Mouse (Mus musculus) hindbrain, embryonic 15.5 days (tissue): ENCODE measurements around the gene Dpm1. TPM values are rescaled to one million over a fixed set of nuclear protein-coding genes. Genes with fewer than 3 reads are reported as not detected.
A peak's percentile ranks its signal among the peaks of the same experiment; 100 is the strongest.

Experiments used
- ATAC-seq: fragments of 200-750 bp; cut with Nextera tagmentation; 2 replicates; pipeline ENCODE4 v1.8.0; 2017; ENCODE audit warnings: low read depth, moderate number of reproducible peaks, moderate TSS enrichment; ENCODE audit not compliant: low FRiP score
- H3K27ac ChIP-seq: fragments of 300-500 bp; sonication (generic); replicated peaks from 2 replicates; pipeline ENCODE4 v1.5.1; 2015; ENCODE audit warnings: mild to moderate bottlenecking, inconsistent platforms
- H3K27me3 ChIP-seq: fragments of 300-500 bp; sonication (generic); 2 replicates; pipeline ENCODE4 v1.6.1; 2015; ENCODE audit warnings: control low read depth, inconsistent platforms
- H3K36me3 ChIP-seq: fragments of 300-500 bp; sonication (generic); 2 replicates; pipeline ENCODE4 v1.6.1; 2015; ENCODE audit warnings: control low read depth, inconsistent platforms
- H3K4me1 ChIP-seq: fragments of 300-500 bp; sonication (generic); replicated peaks from 2 replicates; pipeline ENCODE4 v1.6.1; 2015; ENCODE audit warnings: control low read depth, inconsistent platforms
- H3K4me2 ChIP-seq: fragments of 300-500 bp; sonication (generic); 2 replicates; pipeline ENCODE4 v1.6.1; 2015; ENCODE audit warnings: moderate library complexity, mild to moderate bottlenecking, inconsistent platforms
- H3K4me3 ChIP-seq: fragments of 300-500 bp; sonication (generic); 2 replicates; pipeline ENCODE4 v1.5.1; 2015; ENCODE audit warnings: mild to moderate bottlenecking, inconsistent platforms
- H3K9ac ChIP-seq: fragments of 300-500 bp; sonication (generic); 2 replicates; pipeline ENCODE4 v1.6.1; 2015; ENCODE audit warnings: inconsistent platforms
- H3K9me3 ChIP-seq: fragments of 300-500 bp; sonication (generic); 2 replicates; pipeline ENCODE4 v1.6.1; 2016; ENCODE audit warnings: control low read depth, inconsistent platforms
- WGBS: fragments of 180-500 bp; shearing (Covaris S2); methylation state at CpG from one replicate; pipeline ENCODE4 v1.1.7; 2015; 5-methylcytosine and 5-hydroxymethylcytosine counted together
- polyA plus RNA-seq: library from polyadenylated mRNA; unstranded; fragments of >200 nt; fragmentation: Nextera tagmentation; extraction: Ambion mirVana; gene quantifications from 2 replicates; pipeline ENCODE4 v1.2.1, GENCODE M21; 2015

The Dpm1 gene
- polyA plus RNA-seq, result 54.6 and 62.1 TPM in 2 replicates

GRCm38 (mm10) chr2:168230026-168230728, at the start of gene Dpm1, which contains the start of the genes Gm20716 and Mocs3:
Gene Dpm1, minus strand, starts transcription at chr2:168230591.
Gene Gm20716, minus strand, starts transcription at chr2:168230364.
Gene Mocs3, plus strand, starts transcription at chr2:168230622.
- Histone ChIP-seq H3K27ac (peak within 1 kb of the TSS; percentile 98), H3K4me3 (peak within 1 kb of the TSS; percentile 95), H3K27me3 (no peaks in the 10 kb centered on the region), H3K4me2 (peak within 1 kb of the TSS; percentile 98), H3K9me3 (no peaks in the 10 kb centered on the region), H3K36me3 (peaks cover 24% of the 10 kb centered on the region), H3K4me1 (peaks cover 46% of the 10 kb centered on the region), H3K9ac (peak within 1 kb of the TSS; percentile 89)
- under 1% methylated on average over 63 of the region's 73 CpGs for WGBS
- peak; percentile 91 for ATAC-seq

GRCm38 (mm10) chr2:168274374-168274935, 44.1 kb upstream of the Dpm1 start:
- 14% methylated on average over 11 of the region's 11 CpGs for WGBS
- H3K9ac ChIP-seq, result no peak overlapping the region
- no peaks in the 10 kb centered on the region for H3K36me3 ChIP-seq
- no peaks in the 10 kb centered on the region for H3K9me3 ChIP-seq
- H3K4me2 ChIP-seq, result no peak overlapping the region
- H3K4me3 ChIP-seq, result no peak overlapping the region
- ATAC-seq, result no peak
- H3K4me1 ChIP-seq, result no peaks in the 10 kb centered on the region
- H3K27me3 ChIP-seq, result peaks cover 17% of the 10 kb centered on the region
- H3K27ac ChIP-seq, result no peak overlapping the region

- Histone ChIP-seq H3K27me3 (peaks cover 9% of the 10 kb centered on the region), H3K9me3 (no peaks in the 10 kb centered on the region), H3K9ac (no peak overlapping the region), H3K36me3 (no peaks in the 10 kb centered on the region), H3K4me2 (no peak overlapping the region), H3K4me3 (no peak overlapping the region), H3K4me1 (no peaks in the 10 kb centered on the region), H3K27ac (no peak overlapping the region)
- WGBS, result 60% methylated on average over 9 of the region's 9 CpGs
- no peak for ATAC-seq
Measured at GRCm38 (mm10) chr2:168273387-168273786, 43.0 kb upstream of the Dpm1 start.

GRCm38 (mm10) chr2:168268033-168268432, 37.6 kb upstream of the Dpm1 start:
- H3K4me1 ChIP-seq, result no peaks in the 10 kb centered on the region
- H3K9ac ChIP-seq, result no peak overlapping the region
- no peak overlapping the region for H3K27ac ChIP-seq
- H3K27me3 ChIP-seq, result no peaks in the 10 kb centered on the region
- H3K4me2 ChIP-seq, result no peak overlapping the region
- no peaks in the 10 kb centered on the region for H3K36me3 ChIP-seq
- no peaks in the 10 kb centered on the region for H3K9me3 ChIP-seq
- no peak overlapping the region for H3K4me3 ChIP-seq
- ATAC-seq, result no peak
- WGBS, result 43% methylated on average over 7 of the region's 7 CpGs

- H3K27ac ChIP-seq, result no peak overlapping the region
- no peaks in the 10 kb centered on the region for H3K9me3 ChIP-seq
- 96% methylated on average over 10 of the region's 10 CpGs for WGBS
- no peak for ATAC-seq
- H3K27me3 ChIP-seq, result no peaks in the 10 kb centered on the region
- no peak overlapping the region for H3K4me2 ChIP-seq
- H3K4me3 ChIP-seq, result no peak overlapping the region
- no peaks in the 10 kb centered on the region for H3K36me3 ChIP-seq
- no peak overlapping the region for H3K9ac ChIP-seq
- H3K4me1 ChIP-seq, result no peaks in the 10 kb centered on the region
Measured at GRCm38 (mm10) chr2:168260900-168261299, 30.5 kb upstream of the Dpm1 start.

- ATAC-seq, result no peak
- no peak overlapping the region for H3K4me3 ChIP-seq
- H3K4me1 ChIP-seq, result no peaks in the 10 kb centered on the region
- WGBS, result 90% methylated on average over 3 of the region's 3 CpGs
- no peaks in the 10 kb centered on the region for H3K9me3 ChIP-seq
- H3K27me3 ChIP-seq, result no peaks in the 10 kb centered on the region
- no peaks in the 10 kb centered on the region for H3K36me3 ChIP-seq
- no peak overlapping the region for H3K4me2 ChIP-seq
- no peak overlapping the region for H3K27ac ChIP-seq
- H3K9ac ChIP-seq, result no peak overlapping the region
Measured at GRCm38 (mm10) chr2:168260124-168260523, 29.7 kb upstream of the Dpm1 start.

GRCm38 (mm10) chr2:168259046-168259445, 28.7 kb upstream of the Dpm1 start:
- no peaks in the 10 kb centered on the region for H3K4me1 ChIP-seq
- H3K36me3 ChIP-seq, result no peaks in the 10 kb centered on the region
- no peaks in the 10 kb centered on the region for H3K9me3 ChIP-seq
- H3K9ac ChIP-seq, result no peak overlapping the region
- no peak for ATAC-seq
- WGBS, result 91% methylated on average over 8 of the region's 8 CpGs
- H3K27me3 ChIP-seq, result no peaks in the 10 kb centered on the region
- no peak overlapping the region for H3K27ac ChIP-seq
- H3K4me2 ChIP-seq, result no peak overlapping the region
- no peak overlapping the region for H3K4me3 ChIP-seq

GRCm38 (mm10) chr2:168257188-168257587, 26.8 kb upstream of the Dpm1 start:
- no peak for ATAC-seq
- Histone ChIP-seq H3K36me3 (no peaks in the 10 kb centered on the region), H3K27me3 (0 out of 2 replicates have a peak, but pooled peaks cover 5% of the 10 kb centered on the region), H3K4me1 (peaks cover 4% of the 10 kb centered on the region; the same call in 1 of the 2 replicates), H3K27ac (no peak overlapping the region), H3K4me3 (no peak overlapping the region), H3K9ac (no peak overlapping the region), H3K9me3 (no peaks in the 10 kb centered on the region), H3K4me2 (no peak overlapping the region)
- WGBS, result 88% methylated on average over 4 of the region's 4 CpGs

GRCm38 (mm10) chr2:168256506-168256905, 26.1 kb upstream of the Dpm1 start:
- no peak overlapping the region for H3K27ac ChIP-seq
- no peak overlapping the region for H3K4me3 ChIP-seq
- H3K4me1 ChIP-seq, result peaks cover 4% of the 10 kb centered on the region; the same call in 1 of the 2 replicates
- no peak for ATAC-seq
- WGBS, result 84% methylated on average over 3 of the region's 3 CpGs
- H3K9me3 ChIP-seq, result no peaks in the 10 kb centered on the region
- H3K9ac ChIP-seq, result no peak overlapping the region
- no peak overlapping the region for H3K4me2 ChIP-seq
- 0 out of 2 replicates have a peak, but pooled peaks cover 10% of the 10 kb centered on the region for H3K27me3 ChIP-seq
- H3K36me3 ChIP-seq, result no peaks in the 10 kb centered on the region

- no peaks in the 10 kb centered on the region for H3K9me3 ChIP-seq
- peaks cover 4% of the 10 kb centered on the region; the same call in 1 of the 2 replicates for H3K4me1 ChIP-seq
- no peak overlapping the region for H3K27ac ChIP-seq
- ATAC-seq, result no peak
- no peak overlapping the region for H3K4me2 ChIP-seq
- no peak overlapping the region for H3K4me3 ChIP-seq
- H3K9ac ChIP-seq, result no peak overlapping the region
- H3K27me3 ChIP-seq, result 0 out of 2 replicates have a peak, but pooled peaks cover 14% of the 10 kb centered on the region
- H3K36me3 ChIP-seq, result no peaks in the 10 kb centered on the region
- WGBS, result 61% methylated on average over 7 of the region's 7 CpGs
Measured at GRCm38 (mm10) chr2:168253822-168254221, 23.4 kb upstream of the Dpm1 start.

- Histone ChIP-seq H3K27ac (no peak overlapping the region), H3K4me3 (peak overlapping the region; percentile 3; the same call in 1 of the 2 replicates), H3K4me1 (peaks cover 4% of the 10 kb centered on the region; the same call in 1 of the 2 replicates), H3K9ac (no peak overlapping the region), H3K4me2 (no peak overlapping the region), H3K9me3 (no peaks in the 10 kb centered on the region), H3K36me3 (no peaks in the 10 kb centered on the region), H3K27me3 (0 out of 2 replicates have a peak, but pooled peaks cover 14% of the 10 kb centered on the region)
- no peak for ATAC-seq
- WGBS, result 12% methylated on average over 16 of the region's 16 CpGs
Measured at GRCm38 (mm10) chr2:168252639-168253292, 22.4 kb upstream of the Dpm1 start.

GRCm38 (mm10) chr2:168250270-168250669, 19.9 kb upstream of the Dpm1 start:
- Histone ChIP-seq H3K27me3 (0 out of 2 replicates have a peak, but pooled peaks cover 14% of the 10 kb centered on the region), H3K9me3 (no peaks in the 10 kb centered on the region), H3K4me2 (no peak overlapping the region), H3K27ac (no peak overlapping the region), H3K4me3 (no peak overlapping the region), H3K36me3 (no peaks in the 10 kb centered on the region), H3K4me1 (peaks cover 4% of the 10 kb centered on the region; the same call in 1 of the 2 replicates), H3K9ac (no peak overlapping the region)
- no peak; the same call in 1 of the 2 replicates for ATAC-seq
- WGBS, result 18% methylated on average over 8 of the region's 8 CpGs
